8 mouse cellular contexts compared by ENCODE assay signal in genomic region chr8:95427594-95428535, GRCm38 (mm10). TPM values are rescaled to one million over a fixed set of nuclear protein-coding genes. Genes with fewer than 3 reads are reported as not detected.
A peak's percentile ranks its signal among the peaks of the same experiment; 100 is the strongest.
DNase-seq lines count a peak whose midpoint lies in the region; ATAC-seq and TF ChIP-seq lines count a peak whose summit lies in the region.

No protein-coding gene starts in this region.

- no peaks in the 10 kb centered on the region for H3K27me3 ChIP-seq in intestine, embryonic 15.5 days (replicated peaks)
- no peaks in the 10 kb centered on the region for H3K27me3 ChIP-seq in limb, embryonic 12.5 days
- no peaks in the 10 kb centered on the region for H3K27me3 ChIP-seq in midbrain, embryonic 13.5 days
- H3K27me3 ChIP-seq in spleen, adult 2 months (ENCODE audit: control insufficient read depth, insufficient read depth, low read length) = no peaks in the 10 kb centered on the region

- H3K4me2 ChIP-seq in intestine, embryonic 15.5 days (replicated peaks) = peak overlapping the region; percentile 45
- peak overlapping the region; percentile 13; the same call in 1 of the 2 replicates for H3K4me2 ChIP-seq in limb, embryonic 12.5 days
- peak overlapping the region; percentile 38 for H3K4me2 ChIP-seq in midbrain, embryonic 13.5 days (replicated peaks)

- peak; percentile 64 for ATAC-seq in intestine, embryonic 15.5 days
- ATAC-seq in limb, embryonic 12.5 days (ENCODE audit: insufficient number of reproducible peaks, insufficient read depth, low FRiP score, low TSS enrichment, low read depth) = no peak
- ATAC-seq in midbrain, embryonic 13.5 days = peak; percentile 40

- no peaks in the 10 kb centered on the region for H3K9me3 ChIP-seq in intestine, embryonic 15.5 days
- H3K9me3 ChIP-seq in limb, embryonic 12.5 days = no peaks in the 10 kb centered on the region
- no peaks in the 10 kb centered on the region for H3K9me3 ChIP-seq in midbrain, embryonic 13.5 days

- peak; percentile 81 for DNase-seq in 3T3-L1 (ENCODE audit: low read depth, low spot score)
- peak; percentile 85 for DNase-seq in adipocyte (ENCODE audit: low spot score)
- peak; percentile 71 for DNase-seq in embryo, embryonic 11.5 days (ENCODE audit: low read depth, low spot score)
- peak; percentile 34 to 39 for DNase-seq in gastrocnemius, postnatal 36 days
- DNase-seq in spleen, adult 2 months (ENCODE audit: low read depth in 1 of 2, low spot score in 2 of 2) = peak; percentile 51 to 63

- no peak for TF ChIP-seq POLR2A in spleen, adult 2 months (IDR thresholded peaks at IDR 0.05; ENCODE audit: low read depth, low read length)

- WGBS in intestine, embryonic 15.5 days = 20% methylated on average over 12 of the region's 12 CpGs
- whole genome bisulfite sequencing in limb, embryonic 12.5 days = 37% methylated on average over 12 of the region's 12 CpGs
- WGBS in midbrain, embryonic 13.5 days = 35% methylated on average over 12 of the region's 12 CpGs
- 26% methylated on average over 12 of the region's 12 CpGs for WGBS in spleen, adult 2 months

- no peak overlapping the region for H3K4me3 ChIP-seq in intestine, embryonic 15.5 days (replicated peaks)
- no peak overlapping the region for H3K4me3 ChIP-seq in limb, embryonic 12.5 days (replicated peaks)
- H3K4me3 ChIP-seq in midbrain, embryonic 13.5 days (replicated peaks) = no peak overlapping the region
- no peak overlapping the region for H3K4me3 ChIP-seq in spleen, adult 2 months (ENCODE audit: extremely low read depth, insufficient read depth, insufficient read length)

- peaks cover 54% of the 10 kb centered on the region for H3K4me1 ChIP-seq in intestine, embryonic 15.5 days (replicated peaks)
- H3K4me1 ChIP-seq in limb, embryonic 12.5 days (replicated peaks) = peaks cover 42% of the 10 kb centered on the region
- peaks cover 72% of the 10 kb centered on the region for H3K4me1 ChIP-seq in midbrain, embryonic 13.5 days (replicated peaks)
- peaks cover 11% of the 10 kb centered on the region for H3K4me1 ChIP-seq in spleen, adult 2 months (ENCODE audit: control insufficient read depth, insufficient read depth, insufficient read length)

- peak; percentile 58; the same call in 1 of the 2 replicates for TF ChIP-seq CTCF in spleen, adult 2 months (IDR thresholded peaks at IDR 0.05; ENCODE audit: extremely low read depth, insufficient read depth, insufficient read length, insufficient replicate concordance)

- no peaks in the 10 kb centered on the region for H3K36me3 ChIP-seq in intestine, embryonic 15.5 days
- peaks cover 11% of the 10 kb centered on the region for H3K36me3 ChIP-seq in limb, embryonic 12.5 days
- H3K36me3 ChIP-seq in midbrain, embryonic 13.5 days = peaks cover 6% of the 10 kb centered on the region
- no peaks in the 10 kb centered on the region; the same call in 1 of the 2 replicates for H3K36me3 ChIP-seq in spleen, adult 2 months (ENCODE audit: control insufficient read depth, insufficient read depth, low read length)

- H3K27ac ChIP-seq in intestine, embryonic 15.5 days = peak overlapping the region; percentile 69
- peak overlapping the region; percentile 73 for H3K27ac ChIP-seq in limb, embryonic 12.5 days
- H3K27ac ChIP-seq in midbrain, embryonic 13.5 days = peak overlapping the region; percentile 83
- H3K27ac ChIP-seq in spleen, adult 2 months (ENCODE audit: insufficient read depth, low read length) = no peak overlapping the region

- no peak overlapping the region for H3K9ac ChIP-seq in intestine, embryonic 15.5 days
- H3K9ac ChIP-seq in limb, embryonic 12.5 days (replicated peaks) = no peak overlapping the region
- peak overlapping the region; percentile 4; the same call in 1 of the 2 replicates for H3K9ac ChIP-seq in midbrain, embryonic 13.5 days (replicated peaks)

- intact Hi-C loops in gastrocnemius, postnatal 36 days (cut with DNase I) = loop anchor here (2.0 kb wide), 1 partner anchor 81 kb away; no protein-coding TSS in a partner anchor

RNA-seq across cellular contexts. Expression of gene Cfap20, which starts 6.8 kb away (rescaled TPM):
- 1 to 10 TPM; 5.8 to 6.0 TPM for total RNA-seq in gastrocnemius, postnatal 36 days (2021)
- 114 and 123 TPM in 2 replicates for polyA plus RNA-seq in intestine, embryonic 15.5 days (2015; fragmentation: Nextera tagmentation; extraction: Ambion mirVana)
- polyA plus RNA-seq in limb, embryonic 12.5 days (2016; fragmentation: Nextera tagmentation; extraction: Ambion mirVana) = 136 and 144 TPM in 2 replicates
- polyA plus RNA-seq in midbrain, embryonic 13.5 days (2015; fragmentation: Nextera tagmentation; extraction: Ambion mirVana) = 130 and 135 TPM in 2 replicates
- polyA plus RNA-seq in spleen, adult 2 months (2012; rRNA removed) = 21.7 and 33.3 TPM in 2 replicates
